Mouse (Mus musculus): Measurements from ENCODE around the gene Fgfr2.

- TF ChIP-seq USF1 (IDR thresholded peaks at IDR 0.05; ENCODE audit: low read depth) (no peak), CTCF (IDR thresholded peaks at IDR 0.05; ENCODE audit: control insufficient read depth, insufficient read depth, insufficient read length) (no peak), MAX (IDR thresholded peaks at IDR 0.05) (no peak)
Observed at GRCm38 (mm10) chr7:130751678-130752077, 2371.5 kb downstream of the Fgfr2 start.
